Mouse (Mus musculus): Measurements from ENCODE around the gene Satb2. TPM values are rescaled to one million over a fixed set of nuclear protein-coding genes. Genes with fewer than 3 reads are reported as not detected.

Gene Satb2
- total and polyA plus RNA-seq, 3 experiments = 2.0 to 3.9 (median 2.1) TPM

- no peak for DNase-seq (ENCODE audit: extremely low read depth)
- no peak overlapping the region for H3K4me3 ChIP-seq (replicated peaks in 1 of 3; ENCODE audit: low read depth in 2 of 3, low read length in 2 of 3, poor library complexity in 1 of 3)
- peaks cover 10 to 40% of the 10 kb centered on the region in 2 experiments for H3K36me3 ChIP-seq (replicated peaks in 1 of 2; ENCODE audit: control insufficient read depth in 1 of 2, insufficient read depth in 1 of 2, low read length in 1 of 2)
- no peak overlapping the region for H3K27ac ChIP-seq (ENCODE audit: insufficient read depth, low read depth)
- no peak for TF ChIP-seq ZMIZ1 (IDR thresholded peaks at IDR 0.05; ENCODE audit: low read depth, low read length)
- TF ChIP-seq MYC (IDR thresholded peaks at IDR 0.05; ENCODE audit: low read depth, low read length) = no peak
- TF ChIP-seq UBTF (IDR thresholded peaks at IDR 0.05; ENCODE audit: low read depth, low read length) = no peak
- H3K4me2 ChIP-seq (ENCODE audit: insufficient read depth, low read depth, poor library complexity, severe bottlenecking) = no peak overlapping the region
- H3K4me1 ChIP-seq (ENCODE audit: control insufficient read depth in 1 of 2, insufficient read depth in 2 of 2) = peaks cover 0 to 6% of the 10 kb centered on the region in 2 experiments; a peak in 1 of 4 replicates
- no peaks in the 10 kb centered on the region for H3K79me2 ChIP-seq (replicated peaks; ENCODE audit: control insufficient read depth, extremely low read depth, insufficient read depth, poor library complexity, severe bottlenecking)
- dilution Hi-C loops (cut with MboI; ENCODE audit: extremely low pct_ligation_motif_present, extremely low pct_unique_long_range_greater_than_20kb, low sequenced_read_pairs) (no loop called here), in situ Hi-C loops (cut with MboI; ENCODE audit: low pct_ligation_motif_present, low pct_unique_long_range_greater_than_20kb, low sequenced_read_pairs) (no loop called here)
- no peaks in the 10 kb centered on the region for H3K27me3 ChIP-seq (replicated peaks)
- no peak overlapping the region for H3K9ac ChIP-seq (ENCODE audit: insufficient read depth, low read depth)
- H3K9me3 ChIP-seq (replicated peaks; ENCODE audit: low read length) = no peaks in the 10 kb centered on the region
Measured at GRCm38 (mm10) chr1:56887524-56887923, 90.9 kb downstream of the Satb2 start.

- in situ Hi-C loops (cut with MboI; ENCODE audit: low pct_ligation_motif_present, low pct_unique_long_range_greater_than_20kb, low sequenced_read_pairs) (no loop called here), dilution Hi-C loops (cut with MboI; ENCODE audit: extremely low pct_ligation_motif_present, extremely low pct_unique_long_range_greater_than_20kb, low sequenced_read_pairs) (no loop called here)
- Histone ChIP-seq H3K4me1 (ENCODE audit: control insufficient read depth in 1 of 2, insufficient read depth in 2 of 2) (no peaks in the 10 kb centered on the region), H3K4me2 (ENCODE audit: insufficient read depth, low read depth, poor library complexity, severe bottlenecking) (no peak overlapping the region), H3K79me2 (replicated peaks; ENCODE audit: control insufficient read depth, extremely low read depth, insufficient read depth, poor library complexity, severe bottlenecking) (0 out of 2 replicates have a peak, but pooled peaks cover 2% of the 10 kb centered on the region), H3K36me3 (replicated peaks in 1 of 2; ENCODE audit: control insufficient read depth in 1 of 2, insufficient read depth in 1 of 2, low read length in 1 of 2) (peaks cover 12 to 28% of the 10 kb centered on the region in 2 experiments), H3K9ac (ENCODE audit: insufficient read depth, low read depth) (no peak overlapping the region), H3K9me3 (replicated peaks; ENCODE audit: low read length) (no peaks in the 10 kb centered on the region), H3K27ac (ENCODE audit: insufficient read depth, low read depth) (no peak overlapping the region), H3K27me3 (replicated peaks) (no peaks in the 10 kb centered on the region), H3K4me3 (replicated peaks in 1 of 3; ENCODE audit: low read depth in 2 of 3, low read length in 2 of 3, poor library complexity in 1 of 3) (no peak overlapping the region)
- DNase-seq (ENCODE audit: extremely low read depth) = no peak
- TF ChIP-seq EP300 (IDR thresholded peaks at IDR 0.05; ENCODE audit: low read length) (no peak), HCFC1 (IDR thresholded peaks at IDR 0.05; ENCODE audit: low read depth, low read length) (no peak), IRF4 (IDR thresholded peaks at IDR 0.05; ENCODE audit: low read depth, low read length) (no peak), MAZ (IDR thresholded peaks at IDR 0.05; ENCODE audit: low read depth, low read length) (no peak), CTCF (conservative IDR thresholded peaks at IDR 0.05 in 1 of 2, IDR thresholded peaks at IDR 0.05 in 1 of 2; ENCODE audit: low read depth in 2 of 2, low read length in 2 of 2) (no peak), UBTF (IDR thresholded peaks at IDR 0.05; ENCODE audit: low read depth, low read length) (no peak), ZMIZ1 (IDR thresholded peaks at IDR 0.05; ENCODE audit: low read depth, low read length) (no peak), NELFE (IDR thresholded peaks at IDR 0.05; ENCODE audit: low read depth, low read length) (no peak), ZC3H11A (IDR thresholded peaks at IDR 0.05; ENCODE audit: low read depth, low read length) (no peak), USF1 (IDR thresholded peaks at IDR 0.05; ENCODE audit: low read depth, low read length) (no peak), MXI1 (IDR thresholded peaks at IDR 0.05; ENCODE audit: low read depth, low read length) (no peak), JUN (IDR thresholded peaks at IDR 0.05; ENCODE audit: insufficient read depth, low read depth, low read length) (no peak), MYC (IDR thresholded peaks at IDR 0.05; ENCODE audit: low read depth, low read length) (no peak), MAFK (IDR thresholded peaks at IDR 0.05; ENCODE audit: insufficient replicate concordance, low read length) (no peak), POLR2AphosphoS2 (IDR thresholded peaks at IDR 0.05; ENCODE audit: low read depth, low read length) (no peak), POLR2A (IDR thresholded peaks at IDR 0.05; ENCODE audit: low read depth, low read length) (no peak), ELF1 (IDR thresholded peaks at IDR 0.05; ENCODE audit: low read depth, low read length) (no peak)
Measured at GRCm38 (mm10) chr1:56871485-56871884, 107.0 kb downstream of the Satb2 start.

All from CH12.LX (cell line).